Mouse (Mus musculus) heart, postnatal 10 days (tissue): ENCODE measurements at regions not wholly inside any gene's neighbourhood (a gene's known extent, or its start where the extent isn't known, plus 50 kb on each side); places are given as distances from the start of the nearest gene placed in this dataset.

Experiments
- DNase-seq, 2 experiments: peaks; one replicate each; pipeline ENCODE4 v3.0.0; 2021
- intact Hi-C: fragments of 180-260 bp; cut with DNase I; formaldehyde crosslinking; loops from one replicate; pipeline ENCODE4 v1.15.1; 2025

DNA sequence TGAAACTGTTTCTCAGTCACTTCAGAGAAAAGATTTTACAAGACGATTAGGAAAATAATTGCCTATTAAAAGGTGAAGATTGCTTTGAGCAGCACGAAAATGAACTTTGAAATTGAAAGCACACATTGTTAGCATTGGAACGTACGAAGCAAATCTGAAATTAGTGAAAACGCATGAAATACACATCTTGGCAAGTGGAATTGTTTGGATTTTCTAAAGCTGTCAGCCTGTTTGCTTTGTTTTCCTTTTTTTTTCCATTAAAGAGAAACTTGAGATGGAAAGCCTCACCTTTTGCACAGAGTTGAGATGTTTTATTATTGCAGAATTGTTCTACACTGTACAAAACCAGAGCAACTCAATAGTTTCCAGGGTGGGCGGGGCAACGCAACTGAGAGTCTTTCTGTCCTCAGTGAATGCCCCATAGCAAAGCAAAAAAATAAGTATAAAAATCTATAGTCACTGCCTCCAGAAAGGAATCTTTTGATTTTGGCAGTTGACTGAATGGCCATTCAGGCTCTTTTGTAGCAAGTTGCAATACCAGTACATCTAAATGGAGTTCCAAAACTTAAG, 199.1 kb downstream of the Gm11146 start:
- DNase-seq, result no peak
- intact Hi-C loops, result loop anchor here (5.0 kb wide), 1 partner anchor 70 kb away; no protein-coding TSS in a partner anchor

DNA sequence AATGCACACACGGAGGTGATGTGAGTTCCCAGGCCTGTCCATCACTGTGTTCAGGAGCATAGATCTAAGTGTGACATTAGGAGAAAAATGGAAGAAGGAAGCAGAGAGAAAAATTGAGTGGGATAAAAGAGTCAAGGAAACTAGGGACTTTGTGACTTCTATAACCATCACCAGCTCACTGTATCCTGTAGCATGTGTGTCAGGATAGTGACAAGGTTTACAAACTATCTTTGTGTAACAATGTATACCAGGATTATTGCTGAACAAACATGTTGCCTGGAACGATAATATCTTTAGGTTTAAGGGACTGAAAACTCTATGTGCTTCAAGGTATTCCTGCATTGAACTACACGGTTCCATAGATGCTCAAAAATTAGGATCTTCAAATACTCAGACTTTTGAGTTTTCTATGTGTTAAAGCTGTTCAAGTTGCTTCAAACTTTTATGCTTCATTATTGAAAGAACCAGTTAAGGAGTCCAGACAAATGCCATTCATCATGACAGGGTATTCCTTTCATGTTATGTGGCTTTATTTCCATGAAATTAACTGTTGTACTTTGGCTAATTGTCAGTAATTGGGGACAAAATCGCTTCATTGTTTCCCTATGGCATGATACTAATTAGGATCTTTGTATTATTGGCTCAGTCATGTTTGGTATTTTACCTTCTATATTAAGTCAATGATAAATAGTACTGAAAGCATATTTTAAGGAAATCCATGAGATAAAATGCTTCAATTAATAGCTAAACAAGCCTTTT, 200.5 kb downstream of the Gm11146 start:
- no peak for DNase-seq
- intact Hi-C loops, result loop anchor here (5.0 kb wide), 1 partner anchor 69 kb away; no protein-coding TSS in a partner anchor

DNA sequence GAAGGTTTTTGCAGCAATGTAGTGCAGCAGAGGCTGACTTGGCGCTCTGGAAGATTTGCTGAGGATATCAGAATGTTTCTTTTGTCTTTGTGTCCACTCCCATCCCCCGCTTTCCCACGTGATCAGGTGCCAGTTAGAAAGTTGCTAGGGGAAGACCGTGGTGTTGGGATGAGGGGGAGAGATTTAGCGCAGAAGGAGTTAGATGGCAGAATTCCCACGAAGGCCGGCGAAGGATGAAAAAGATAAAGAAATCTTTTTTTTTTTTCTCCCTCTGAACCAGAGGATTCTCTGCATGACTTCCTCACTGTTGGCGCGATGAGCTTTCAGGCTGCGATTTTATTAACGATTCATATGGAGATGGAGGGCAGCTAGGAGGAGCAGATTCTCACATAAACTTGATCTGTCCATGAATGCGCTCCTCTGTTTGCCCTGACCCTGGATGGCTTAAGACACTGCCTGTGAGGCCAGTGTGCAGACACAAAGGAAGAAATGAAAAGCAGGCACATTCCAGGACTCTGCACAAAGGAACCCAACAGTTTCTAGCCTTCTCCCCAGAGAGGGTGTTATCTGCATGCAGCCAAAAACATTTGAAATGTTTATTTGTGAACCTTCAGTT, 201.5 kb downstream of the Gm11146 start:
- intact Hi-C loops, result loop anchor here (5.0 kb wide), 1 partner anchor 68 kb away; no protein-coding TSS in a partner anchor
- DNase-seq, result peak; percentile 63 to 76

DNA sequence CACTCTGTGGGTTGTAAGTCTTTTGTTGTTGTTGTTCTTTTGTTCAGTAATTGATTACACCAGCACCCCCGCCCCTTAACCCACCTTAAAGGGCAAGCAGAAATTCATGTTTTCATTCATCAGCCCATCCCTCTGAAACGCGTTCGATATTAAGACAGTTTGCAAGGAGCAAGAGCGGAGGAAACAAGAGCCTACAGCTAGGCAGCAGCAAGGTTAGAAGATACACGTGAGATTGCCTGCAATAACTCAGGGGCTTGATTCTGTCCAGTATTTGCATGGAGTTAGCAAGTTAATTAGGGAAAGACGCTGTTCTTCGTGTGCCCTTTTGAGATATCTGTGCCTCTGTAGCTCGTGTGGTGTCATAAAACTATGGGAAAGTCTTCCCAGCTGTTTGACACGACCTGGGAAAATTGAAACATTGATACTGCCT, 202.0 kb downstream of the Gm11146 start:
- DNase-seq, result no peak
- intact Hi-C loops, result loop anchor here (5.0 kb wide), 1 partner anchor 68 kb away; no protein-coding TSS in a partner anchor

DNA sequence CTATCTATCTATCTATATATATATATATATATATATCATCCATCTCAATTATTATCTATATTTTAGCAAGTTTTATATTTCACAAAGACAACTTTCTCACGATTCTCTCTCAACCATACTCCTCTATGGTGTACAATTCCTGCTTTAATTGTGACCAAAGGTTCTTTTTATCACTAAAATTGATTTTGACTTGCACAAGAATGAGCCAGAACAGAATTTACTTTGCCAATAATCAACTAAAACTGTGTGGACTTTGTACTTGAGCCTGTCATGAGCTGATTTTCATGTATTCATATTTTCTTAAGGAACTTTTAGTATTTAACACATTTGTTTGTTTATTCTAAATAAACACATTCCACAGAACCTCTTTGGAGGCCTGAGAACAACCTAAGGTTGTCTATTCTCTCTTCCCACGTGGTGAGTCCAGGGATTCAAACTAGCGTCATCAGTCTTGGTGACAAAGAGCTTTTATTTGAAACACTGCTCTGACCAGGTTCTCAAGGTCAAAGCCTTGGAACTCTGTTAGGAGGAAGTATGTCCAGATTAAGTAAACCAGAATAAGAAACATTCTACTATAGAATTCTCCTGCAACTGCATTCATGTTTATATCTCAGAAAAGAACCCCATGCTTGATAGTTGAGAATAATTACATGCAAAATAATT, 207.7 kb downstream of the Gm11146 start:
- intact Hi-C loops, result loop anchor here (5.0 kb wide), 1 partner anchor 47 kb away; no protein-coding TSS in a partner anchor
- no peak for DNase-seq

DNA sequence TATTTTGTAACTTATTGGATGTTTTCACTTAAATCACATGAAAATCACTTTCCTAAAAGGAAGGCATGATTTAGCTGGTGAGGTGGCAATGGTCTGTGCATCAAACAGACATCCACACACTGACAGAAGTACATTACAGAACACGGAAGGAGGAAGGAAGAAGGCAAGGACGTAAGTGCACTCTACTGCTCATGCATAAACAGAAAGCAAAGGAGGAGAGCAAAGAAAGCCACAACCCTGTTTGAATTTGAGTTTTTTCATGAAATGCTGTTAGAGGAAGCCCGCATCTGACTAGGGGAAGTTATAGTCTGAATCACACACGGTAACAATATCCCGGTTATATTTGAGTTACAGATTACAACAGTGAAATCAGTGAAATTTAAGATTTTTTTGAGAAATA, 208.4 kb downstream of the Gm11146 start:
- no peak for DNase-seq
- intact Hi-C loops, result loop anchor here (5.0 kb wide), 1 partner anchor 46 kb away; no protein-coding TSS in a partner anchor

DNA sequence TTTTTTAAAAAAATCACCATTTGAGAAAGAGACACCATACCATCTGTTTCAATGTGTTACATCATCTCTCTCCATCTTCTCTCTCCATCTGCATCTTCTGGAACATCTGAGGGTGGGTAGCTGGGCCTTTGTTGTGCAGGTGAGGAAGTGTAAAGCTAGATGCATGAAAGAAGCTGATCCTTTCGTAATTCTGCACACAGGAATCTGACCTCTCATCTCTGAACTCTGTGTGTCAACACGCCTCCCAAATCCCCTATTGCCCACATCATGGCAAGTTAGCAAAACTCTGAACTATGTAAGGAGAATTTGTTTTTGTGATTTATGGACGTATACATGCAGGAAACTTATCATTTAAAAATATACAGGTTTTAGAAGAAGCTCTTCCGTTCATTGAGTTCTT, 209.7 kb downstream of the Gm11146 start:
- intact Hi-C loops, result loop anchor here (5.0 kb wide), 1 partner anchor 45 kb away; no protein-coding TSS in a partner anchor
- DNase-seq, result no peak

DNA sequence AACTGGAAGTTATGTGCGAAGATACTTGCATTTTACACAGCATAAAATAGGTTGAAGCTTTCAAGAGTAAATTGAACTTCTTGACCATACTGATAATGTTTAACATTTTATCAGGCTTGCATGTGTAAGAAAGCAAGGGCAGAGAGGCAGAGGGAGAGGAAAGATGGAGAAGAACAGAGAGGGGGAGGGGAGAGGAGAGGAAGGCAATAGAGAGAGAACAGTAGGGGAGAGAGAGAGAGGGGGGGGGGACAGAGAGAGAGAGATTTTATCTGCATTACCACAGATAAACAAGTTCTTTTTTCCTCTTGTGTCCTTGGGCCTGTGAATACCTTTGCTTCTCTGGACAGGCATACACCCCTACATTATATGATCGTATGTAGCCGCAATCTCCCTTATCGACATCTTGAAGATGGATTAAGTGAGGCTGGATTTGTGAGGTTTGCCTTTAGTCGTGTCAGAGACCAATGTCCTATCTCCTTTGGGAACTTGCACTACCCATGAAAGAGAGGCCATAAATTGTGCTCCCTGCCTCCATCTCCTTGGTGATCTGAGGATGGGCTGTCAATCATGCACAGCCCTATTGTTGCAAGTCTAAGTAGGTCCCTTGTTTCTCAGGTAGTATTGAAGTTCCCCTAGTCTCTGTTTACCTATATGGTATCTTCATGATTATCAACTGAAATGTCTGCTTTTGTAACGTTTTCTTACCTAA, 217.7 kb downstream of the Gm11146 start:
- DNase-seq, result no peak
- intact Hi-C loops, result no loop called here

DNA sequence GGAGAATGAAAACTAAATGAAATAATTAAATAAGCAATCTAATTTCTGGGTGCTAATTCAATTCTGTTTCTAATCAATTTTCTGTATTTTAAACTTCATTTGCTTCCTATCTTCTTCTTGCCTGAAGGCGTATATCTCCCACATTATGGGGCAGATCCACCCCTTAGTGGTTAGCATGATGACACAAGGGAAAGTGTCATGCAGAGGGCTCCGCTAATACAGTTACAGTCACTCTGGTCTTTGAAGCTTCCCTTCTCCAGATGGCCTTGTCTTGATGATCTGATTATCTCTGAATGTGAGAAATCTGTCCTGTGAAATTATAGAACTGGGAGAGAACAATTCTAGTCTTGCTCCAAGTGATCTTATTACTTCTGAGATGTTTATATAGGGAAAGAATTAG, 219.1 kb downstream of the Gm11146 start:
- no peak for DNase-seq
- intact Hi-C loops, result no loop called here

DNA sequence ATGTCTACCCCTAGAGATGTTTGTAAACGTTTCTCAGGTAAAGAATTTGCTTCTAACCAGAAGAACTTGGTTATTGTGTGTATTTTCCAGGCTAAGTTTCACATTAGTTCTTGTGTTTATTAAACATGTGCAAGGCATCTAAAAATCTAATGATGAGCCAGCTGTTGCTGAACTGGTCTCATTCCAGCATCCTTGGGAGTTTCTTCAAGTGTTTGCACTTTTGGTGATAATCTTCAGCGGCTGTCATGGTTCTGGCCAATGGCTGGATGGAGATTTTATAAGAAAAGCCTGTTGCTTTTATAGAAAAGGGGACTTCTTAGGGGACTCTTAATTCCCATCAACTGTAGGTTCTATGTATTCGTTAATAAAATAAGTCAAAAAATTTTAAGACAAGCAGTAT, 229.1 kb downstream of the Gm11146 start:
- intact Hi-C loops, result no loop called here

DNA sequence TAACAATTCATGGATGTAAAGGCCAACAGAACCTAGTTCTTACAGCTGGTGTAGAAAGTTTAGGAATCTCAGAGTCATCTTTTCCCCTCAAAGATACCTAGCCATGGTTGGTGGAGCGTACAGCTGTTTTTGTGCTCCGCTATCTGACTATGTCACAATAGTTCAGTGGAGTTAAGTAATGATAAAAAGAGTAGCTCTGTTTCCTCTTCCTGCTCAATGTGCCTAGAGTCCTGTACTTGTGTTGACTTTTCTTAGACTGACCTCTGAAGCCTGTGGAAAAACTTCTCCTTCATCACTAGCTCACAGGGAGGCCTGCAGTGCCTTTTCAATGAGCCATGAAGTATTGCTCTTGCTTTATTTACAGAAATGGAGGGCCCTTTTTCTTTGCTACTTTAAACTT, 232.1 kb downstream of the Gm11146 start:
- DNase-seq, result no peak
- intact Hi-C loops, result no loop called here

More for the DNA sequence above, 229.1 kb downstream of the Gm11146 start:
- peak; percentile 56 to 69 for DNase-seq

DNA sequence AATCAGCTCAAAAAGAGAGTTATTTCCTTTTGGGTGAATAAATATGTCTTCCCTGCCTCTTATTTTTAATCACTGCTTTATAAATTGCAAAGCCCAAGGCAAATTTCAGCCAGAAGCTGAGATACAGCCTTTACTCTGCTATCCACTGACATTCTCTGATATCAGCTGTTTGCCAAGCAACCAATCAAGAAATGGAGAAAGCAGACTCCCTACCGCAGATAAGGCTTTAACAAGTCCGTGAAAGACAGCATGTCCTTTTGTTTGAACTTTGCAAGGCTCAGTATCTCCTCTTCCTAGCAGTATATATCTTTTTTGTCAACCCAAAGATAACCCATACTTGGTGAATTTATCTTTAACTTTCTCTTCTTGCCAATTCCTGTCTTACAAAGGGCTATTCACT, 236.6 kb downstream of the Gm11146 start:
- no peak for DNase-seq
- intact Hi-C loops, result no loop called here

DNA sequence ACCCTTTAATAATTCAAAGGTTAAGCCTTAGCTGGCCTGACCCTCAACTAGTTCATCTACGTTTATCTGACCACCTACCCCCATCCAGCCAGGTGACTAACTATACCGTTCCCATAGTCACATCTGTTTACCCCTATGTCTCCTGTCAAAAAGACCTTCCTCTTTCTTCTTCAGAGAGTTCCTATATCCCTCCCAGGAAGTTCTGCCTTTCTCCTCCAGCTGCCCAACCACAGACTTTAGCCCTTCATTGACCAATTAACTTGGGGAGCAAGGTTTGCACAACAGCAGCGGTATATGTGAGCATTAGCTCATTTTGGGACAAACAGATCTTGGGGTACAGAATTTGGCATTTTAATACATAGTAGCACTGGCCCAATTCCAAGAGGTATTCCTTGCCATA, 237.5 kb downstream of the Gm11146 start:
- no peak for DNase-seq
- intact Hi-C loops, result no loop called here

DNA sequence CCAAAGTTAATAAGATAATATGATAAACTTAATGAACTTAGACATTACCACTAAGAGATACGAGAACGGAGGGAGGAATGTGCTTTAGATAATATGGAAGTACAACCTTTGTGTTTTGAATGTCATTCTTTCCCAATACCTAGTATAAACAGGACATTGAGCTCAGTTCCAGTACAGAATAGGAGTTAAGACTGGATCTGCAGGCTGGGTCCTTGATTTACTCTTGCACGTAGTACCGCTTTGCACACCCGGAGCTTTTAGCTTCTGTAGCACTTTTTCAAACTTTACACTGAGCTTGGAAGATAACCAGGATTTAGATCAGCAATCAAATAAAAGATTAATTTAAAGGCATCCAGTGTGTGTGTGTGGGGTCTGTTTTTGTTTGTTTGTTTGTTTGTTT, 242.7 kb downstream of the Gm11146 start:
- DNase-seq, result no peak
- intact Hi-C loops, result no loop called here

DNA sequence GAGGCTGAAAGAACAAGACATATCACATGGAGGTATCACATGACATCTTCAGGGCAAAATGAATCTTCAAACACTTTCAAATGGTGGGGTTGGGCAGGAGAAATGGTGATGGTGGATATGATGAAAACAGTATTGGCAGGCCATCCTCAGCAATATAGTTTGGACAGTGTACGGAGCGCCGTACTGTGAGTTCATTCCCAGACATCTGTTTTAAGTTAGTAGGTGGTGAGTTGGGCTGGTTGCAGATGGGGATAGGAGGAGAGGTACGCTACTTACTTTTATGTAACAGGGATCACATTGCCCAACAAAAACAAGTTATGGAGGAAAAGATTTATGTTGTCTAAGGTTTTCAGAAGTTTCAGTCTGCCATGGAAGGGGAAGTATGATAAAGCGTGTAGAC, 246.6 kb downstream of the Gm11146 start:
- intact Hi-C loops, result no loop called here

DNA sequence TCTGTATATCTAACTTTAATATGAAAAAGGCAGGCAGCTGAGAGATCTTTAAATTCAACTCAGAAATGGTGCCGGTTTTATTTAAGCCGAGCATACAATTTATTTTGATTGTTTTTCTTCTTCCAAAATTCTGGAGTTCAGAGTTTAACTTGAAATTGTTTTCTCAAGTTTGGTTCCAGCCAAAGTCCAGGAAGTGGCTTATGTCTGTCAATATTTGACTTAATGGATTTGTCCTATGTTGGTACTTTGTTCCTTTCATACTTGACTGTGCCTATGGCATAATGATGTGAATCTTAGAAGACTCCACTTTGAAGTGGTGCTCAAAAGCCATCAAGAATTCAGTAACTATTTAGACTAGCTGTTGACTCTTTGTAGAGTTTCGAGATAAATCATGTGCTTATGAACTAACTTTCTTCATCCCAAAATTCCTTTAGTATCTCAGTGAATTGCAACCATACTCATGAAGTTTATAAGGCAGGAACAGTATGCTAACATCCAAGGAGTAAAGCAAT, 247.6 kb downstream of the Gm11146 start:
- DNase-seq, result no peak
- intact Hi-C loops, result no loop called here

More for the DNA sequence above, 246.6 kb downstream of the Gm11146 start:
- no peak for DNase-seq

DNA sequence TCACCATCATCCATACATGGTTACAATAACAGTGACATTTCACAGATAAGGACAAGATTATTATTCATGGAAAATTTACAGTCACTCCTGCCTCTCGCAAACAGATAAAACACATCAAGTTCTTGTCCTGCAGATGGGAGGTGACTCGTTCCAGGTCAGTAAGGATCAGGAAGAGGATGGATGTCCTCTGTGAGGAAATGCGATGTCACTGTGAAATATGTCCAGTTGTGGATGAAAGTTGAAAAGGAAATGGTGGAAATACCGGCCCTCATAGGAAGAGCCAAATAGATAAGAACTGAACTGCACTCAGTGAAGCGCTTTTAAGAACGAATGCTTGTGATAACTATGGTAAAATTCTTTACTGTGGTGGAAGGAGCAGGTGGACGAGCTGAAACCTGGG, 255.8 kb downstream of the Gm11146 start:
- DNase-seq, result no peak
- intact Hi-C loops, result loop anchor here (5.0 kb wide), 1 partner anchor 46 kb away; no protein-coding TSS in a partner anchor

DNA sequence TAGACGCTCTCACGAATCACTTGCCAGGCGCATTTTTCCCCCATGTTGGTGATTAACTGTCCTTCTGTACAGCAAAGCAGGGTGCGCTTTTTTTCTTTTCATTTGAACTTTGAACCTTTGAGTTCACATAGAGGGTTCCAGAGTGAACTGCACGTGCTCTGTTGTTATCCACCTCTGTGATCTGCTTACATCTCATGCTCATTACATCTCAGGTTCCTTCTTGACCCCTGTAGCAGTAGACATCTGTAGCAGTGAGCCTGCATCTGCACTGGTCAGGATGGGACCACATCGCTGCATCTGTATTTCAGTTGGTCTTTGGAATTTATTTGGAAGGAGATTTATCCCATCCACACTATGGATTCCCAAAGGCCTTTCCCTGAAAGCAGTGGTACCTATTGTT, 269.6 kb downstream of the Gm11146 start:
- no peak for DNase-seq
- intact Hi-C loops, result loop anchor here (5.0 kb wide), 1 partner anchor 70 kb away; no protein-coding TSS in a partner anchor

DNA sequence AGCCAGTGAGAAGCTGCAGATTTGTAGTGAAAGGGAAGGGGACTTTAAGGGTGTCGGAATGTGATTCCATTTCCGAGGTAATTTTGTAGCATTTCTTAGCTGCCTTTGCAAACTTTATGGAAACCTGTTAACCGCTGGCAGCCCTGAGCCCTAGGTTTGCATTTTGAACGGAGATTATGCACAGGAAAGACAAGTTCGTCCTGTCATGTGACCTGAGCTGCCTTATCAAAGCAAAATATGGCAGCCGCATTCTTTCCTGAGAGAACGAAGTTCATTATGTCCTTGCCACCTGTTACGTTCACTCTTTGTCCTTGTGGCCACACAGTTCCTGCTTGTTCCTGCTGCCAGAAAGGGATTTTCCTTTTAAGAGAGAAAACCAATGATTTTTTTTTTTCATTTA, 270.9 kb downstream of the Gm11146 start:
- intact Hi-C loops, result loop anchor here (2.0 to 5.0 kb wide), 3 partner anchors 71 to 170 kb away; no protein-coding TSS in a partner anchor

More for the DNA sequence above, 270.9 kb downstream of the Gm11146 start:
- peak; percentile 76 to 77 for DNase-seq
